Mouse (Mus musculus) forebrain, embryonic 15.5 days (tissue): ENCODE results near the gene St6galnac6. TPM values are rescaled to one million over a fixed set of nuclear protein-coding genes. Genes with fewer than 3 reads are reported as not detected.

Experiments used
- ATAC-seq: fragments of 200-750 bp; cut with Nextera tagmentation; replicated peaks from 2 replicates; pipeline ENCODE4 v1.8.0; 2017; ENCODE audit warnings: mild to moderate bottlenecking, moderate TSS enrichment, moderate library complexity
- H3K27ac ChIP-seq: fragments of 300-500 bp; sonication (generic); replicated peaks from 2 replicates; pipeline ENCODE4 v1.5.1; 2015; ENCODE audit warnings: mild to moderate bottlenecking, inconsistent platforms
- H3K27me3 ChIP-seq: fragments of 300-500 bp; sonication (generic); 2 replicates; pipeline ENCODE4 v1.6.1; 2015; ENCODE audit warnings: inconsistent platforms
- H3K36me3 ChIP-seq: fragments of 300-500 bp; sonication (generic); 2 replicates; pipeline ENCODE4 v1.6.1; 2015; ENCODE audit warnings: mild to moderate bottlenecking, inconsistent platforms
- H3K4me1 ChIP-seq: fragments of 300-500 bp; sonication (generic); 2 replicates; pipeline ENCODE4 v1.6.1; 2015; ENCODE audit warnings: inconsistent platforms
- H3K4me2 ChIP-seq: fragments of 300-500 bp; sonication (generic); replicated peaks from 2 replicates; pipeline ENCODE4 v1.6.1; 2015; ENCODE audit warnings: mild to moderate bottlenecking, inconsistent platforms
- H3K4me3 ChIP-seq: fragments of 300-500 bp; sonication (generic); 2 replicates; pipeline ENCODE4 v1.5.1; 2015; ENCODE audit warnings: mild to moderate bottlenecking, inconsistent platforms
- H3K9ac ChIP-seq: fragments of 300-500 bp; sonication (generic); replicated peaks from 2 replicates; pipeline ENCODE4 v1.6.1; 2015; ENCODE audit warnings: mild to moderate bottlenecking, inconsistent platforms
- H3K9me3 ChIP-seq: fragments of 300-500 bp; sonication (generic); 2 replicates; pipeline ENCODE4 v1.6.1; 2016; ENCODE audit warnings: inconsistent platforms
- WGBS: fragments of 180-500 bp; shearing (Covaris S2); methylation state at CpG from one replicate; pipeline ENCODE4 v1.1.7; 2015; ENCODE audit warnings: mixed read lengths; 5-methylcytosine and 5-hydroxymethylcytosine counted together
- polyA plus RNA-seq: library from polyadenylated mRNA; unstranded; fragments of >200 nt; fragmentation: Nextera tagmentation; extraction: Ambion mirVana; gene quantifications from 2 replicates; pipeline ENCODE4 v1.2.1, GENCODE M21; 2015

Gene St6galnac6
- polyA plus RNA-seq, 1 experiment from 2014 or later: 19.3 TPM

DNA sequence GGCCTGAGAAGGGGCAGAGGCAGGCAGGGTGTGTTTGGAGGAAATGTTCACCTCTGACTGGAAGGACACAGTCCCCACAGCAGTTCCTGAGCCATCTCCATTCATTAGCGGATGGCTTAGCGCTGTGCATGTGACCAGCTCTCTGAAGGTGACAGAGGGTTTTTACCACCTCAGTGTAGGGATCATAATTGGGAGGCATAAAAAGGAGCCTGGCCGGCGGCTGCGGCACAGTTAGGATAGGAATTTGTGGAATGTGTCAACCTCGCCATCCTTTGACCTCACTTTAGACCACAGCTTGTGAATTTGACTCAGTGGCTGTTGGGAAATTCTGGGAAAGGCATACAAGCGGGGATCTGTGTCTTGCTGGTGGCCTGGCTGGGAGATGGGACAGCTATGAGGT is 54.3 kb downstream of the St6galnac6 start:
- no peak for ATAC-seq
- H3K9ac ChIP-seq: no peak overlapping the region
- H3K4me1 ChIP-seq: no peaks in the 10 kb centered on the region
- H3K4me2 ChIP-seq: no peak overlapping the region
- H3K36me3 ChIP-seq: no peaks in the 10 kb centered on the region
- no peaks in the 10 kb centered on the region for H3K9me3 ChIP-seq
- WGBS: 57% methylated on average over 7 of the region's 7 CpGs
- no peak overlapping the region for H3K4me3 ChIP-seq
- H3K27me3 ChIP-seq: no peaks in the 10 kb centered on the region
- H3K27ac ChIP-seq: no peak overlapping the region

DNA sequence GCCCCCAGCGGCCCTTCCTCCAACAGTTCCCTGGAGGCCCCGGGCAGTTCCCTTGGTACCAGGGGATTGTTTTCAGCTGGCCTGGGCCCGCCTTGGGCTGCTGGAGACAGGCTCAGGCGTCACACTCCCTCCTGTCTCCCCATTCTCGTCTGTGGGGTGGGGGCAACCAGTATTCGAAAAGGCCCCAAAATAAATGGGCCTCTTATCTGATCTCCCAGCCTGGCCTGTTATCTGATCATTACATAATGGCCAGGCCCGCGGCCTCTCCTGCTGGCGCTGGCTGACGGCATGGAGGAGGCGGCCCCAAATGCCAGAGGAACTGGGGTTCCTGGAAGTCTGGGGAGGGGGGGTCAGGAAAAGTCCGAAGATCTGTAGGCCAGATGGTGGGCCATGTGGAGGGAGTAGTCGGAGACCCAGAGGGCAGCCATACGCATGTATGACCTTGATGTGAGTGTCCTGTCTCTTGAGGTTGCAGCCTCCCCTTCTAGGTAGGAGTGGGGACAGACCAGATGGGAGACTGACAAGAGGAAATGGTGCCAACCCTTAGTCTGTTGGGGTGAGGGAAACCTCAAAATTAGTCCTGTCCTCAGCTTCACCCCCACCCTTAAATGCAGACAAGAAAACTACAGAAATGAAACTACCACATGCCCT is 55.4 kb downstream of the St6galnac6 start:
- Histone ChIP-seq H3K4me2 (no peak overlapping the region), H3K4me3 (no peak overlapping the region), H3K36me3 (no peaks in the 10 kb centered on the region), H3K9me3 (no peaks in the 10 kb centered on the region), H3K4me1 (no peaks in the 10 kb centered on the region), H3K27ac (no peak overlapping the region; the same call in 1 of the 2 replicates), H3K9ac (no peak overlapping the region), H3K27me3 (no peaks in the 10 kb centered on the region)
- ATAC-seq: no peak
- 86% methylated on average over 14 of the region's 14 CpGs for WGBS

GRCm38 (mm10) chr2:32655394-32655744 is 55.9 kb downstream of the St6galnac6 start:
- no peaks in the 10 kb centered on the region for H3K9me3 ChIP-seq
- no peak overlapping the region for H3K9ac ChIP-seq
- no peaks in the 10 kb centered on the region for H3K27me3 ChIP-seq
- H3K4me3 ChIP-seq: no peak overlapping the region
- 83% methylated on average over 3 of the region's 3 CpGs for WGBS
- no peak overlapping the region for H3K4me2 ChIP-seq
- H3K4me1 ChIP-seq: no peaks in the 10 kb centered on the region
- H3K27ac ChIP-seq: no peak overlapping the region
- no peak for ATAC-seq
- no peaks in the 10 kb centered on the region for H3K36me3 ChIP-seq

- H3K27ac ChIP-seq: no peak overlapping the region
- no peak overlapping the region for H3K4me3 ChIP-seq
- H3K4me1 ChIP-seq: no peaks in the 10 kb centered on the region
- H3K36me3 ChIP-seq: no peaks in the 10 kb centered on the region
- no peaks in the 10 kb centered on the region for H3K27me3 ChIP-seq
- no peak overlapping the region for H3K4me2 ChIP-seq
- WGBS: 81% methylated on average over 12 of the region's 12 CpGs
- H3K9me3 ChIP-seq: no peaks in the 10 kb centered on the region
- ATAC-seq: no peak
- no peak overlapping the region for H3K9ac ChIP-seq
These were observed 56.3 kb downstream of the St6galnac6 start for GRCm38 (mm10) chr2:32655826-32656225.

DNA sequence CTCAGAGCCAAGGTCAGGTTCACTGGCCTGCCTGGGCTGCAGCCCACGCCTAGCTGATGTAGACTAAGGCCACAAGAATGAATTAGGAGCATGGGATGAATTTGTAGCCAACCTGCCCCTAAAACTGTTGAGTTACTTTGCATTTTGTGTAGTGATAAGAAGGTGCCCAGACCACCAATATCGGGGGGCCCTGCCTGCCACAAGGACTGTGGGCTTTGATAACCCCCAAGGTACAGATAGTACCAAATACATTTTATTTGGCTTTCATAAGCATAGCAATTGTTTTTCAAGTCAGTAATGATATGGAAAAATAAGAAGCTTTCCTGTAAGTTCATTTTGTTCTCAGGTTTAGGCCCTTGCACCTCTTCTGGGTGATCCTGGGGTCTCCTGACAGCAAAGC is 59.4 kb downstream of the St6galnac6 start:
- Histone ChIP-seq H3K4me1 (no peaks in the 10 kb centered on the region), H3K27me3 (no peaks in the 10 kb centered on the region), H3K4me3 (no peak overlapping the region), H3K9ac (no peak overlapping the region), H3K36me3 (no peaks in the 10 kb centered on the region), H3K9me3 (no peaks in the 10 kb centered on the region), H3K27ac (no peak overlapping the region), H3K4me2 (no peak overlapping the region)
- WGBS: 86% methylated on average over 2 of the region's 2 CpGs
- ATAC-seq: no peak

- no peaks in the 10 kb centered on the region for H3K4me1 ChIP-seq
- no peak for ATAC-seq
- H3K9me3 ChIP-seq: no peaks in the 10 kb centered on the region
- H3K9ac ChIP-seq: no peak overlapping the region
- no peak overlapping the region for H3K4me2 ChIP-seq
- no peak overlapping the region for H3K27ac ChIP-seq
- no peak overlapping the region for H3K4me3 ChIP-seq
- no peaks in the 10 kb centered on the region for H3K36me3 ChIP-seq
- 76% methylated on average over 7 of the region's 7 CpGs for WGBS
- H3K27me3 ChIP-seq: no peaks in the 10 kb centered on the region
These were observed 62.1 kb downstream of the St6galnac6 start for GRCm38 (mm10) chr2:32661509-32662107.

DNA sequence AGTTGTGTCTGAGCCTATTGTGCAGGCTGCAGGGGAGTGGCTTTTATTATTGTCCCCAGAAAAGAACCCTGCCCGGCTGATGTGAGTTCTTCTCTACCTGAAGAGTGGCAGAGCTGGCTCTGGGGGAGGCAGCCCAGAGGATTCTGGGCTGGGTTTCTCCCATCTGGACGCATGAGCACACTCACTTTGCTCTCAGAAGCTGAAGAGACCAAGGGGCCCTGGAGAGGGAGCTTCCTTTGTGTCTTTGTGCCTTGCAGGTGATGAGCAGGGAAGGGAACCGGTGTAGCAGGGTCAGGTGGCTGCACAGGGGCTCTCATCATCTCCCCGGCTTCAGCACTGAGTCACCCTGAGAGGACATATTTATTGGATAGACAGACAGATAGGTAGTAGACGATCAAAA is 62.8 kb downstream of the St6galnac6 start:
- 51% methylated on average over 5 of the region's 5 CpGs for WGBS
- Histone ChIP-seq H3K9ac (no peak overlapping the region), H3K27ac (no peak overlapping the region), H3K4me1 (no peaks in the 10 kb centered on the region), H3K4me3 (no peak overlapping the region), H3K4me2 (no peak overlapping the region), H3K36me3 (no peaks in the 10 kb centered on the region), H3K9me3 (no peaks in the 10 kb centered on the region), H3K27me3 (no peaks in the 10 kb centered on the region)
- ATAC-seq: no peak

- ATAC-seq: no peak
- H3K27ac ChIP-seq: no peak overlapping the region
- H3K36me3 ChIP-seq: no peaks in the 10 kb centered on the region
- no peaks in the 10 kb centered on the region for H3K4me1 ChIP-seq
- no peak overlapping the region for H3K4me3 ChIP-seq
- no peaks in the 10 kb centered on the region for H3K9me3 ChIP-seq
- no peaks in the 10 kb centered on the region for H3K27me3 ChIP-seq
- no peak overlapping the region for H3K9ac ChIP-seq
- no peak overlapping the region for H3K4me2 ChIP-seq
- WGBS: 80% methylated on average over 8 of the region's 8 CpGs
These were observed 65.8 kb downstream of the St6galnac6 start for GRCm38 (mm10) chr2:32665345-32665744.

DNA sequence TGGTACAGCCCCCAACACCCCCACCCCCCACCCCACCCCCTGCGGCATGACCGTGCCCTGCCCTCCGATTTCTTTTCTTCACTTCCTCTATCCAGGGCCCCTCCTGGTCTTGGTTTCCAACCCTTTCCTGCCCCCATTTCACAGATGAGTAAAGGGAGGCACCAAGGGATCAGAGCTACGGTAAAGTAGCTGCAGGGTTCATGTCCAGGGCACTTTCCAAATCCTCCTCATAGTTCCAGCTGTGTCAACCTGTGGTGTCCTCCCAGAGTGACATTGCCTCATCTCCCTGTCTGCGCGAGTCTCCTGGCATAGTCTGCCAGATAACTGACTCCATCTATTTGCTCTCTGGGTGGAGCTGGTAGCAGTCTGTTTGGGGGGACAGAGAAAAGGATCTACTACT is 66.3 kb downstream of the St6galnac6 start:
- ATAC-seq: no peak
- Histone ChIP-seq H3K4me1 (no peaks in the 10 kb centered on the region), H3K4me2 (no peak overlapping the region), H3K9me3 (no peaks in the 10 kb centered on the region), H3K27ac (no peak overlapping the region), H3K9ac (no peak overlapping the region), H3K4me3 (no peak overlapping the region), H3K27me3 (no peaks in the 10 kb centered on the region), H3K36me3 (no peaks in the 10 kb centered on the region)
- 92% methylated on average over 6 of the region's 6 CpGs for WGBS

- H3K27ac ChIP-seq: no peak overlapping the region
- H3K27me3 ChIP-seq: no peaks in the 10 kb centered on the region
- 20% methylated on average over 11 of the region's 11 CpGs for WGBS
- no peak overlapping the region for H3K9ac ChIP-seq
- H3K4me3 ChIP-seq: no peak overlapping the region
- H3K9me3 ChIP-seq: no peaks in the 10 kb centered on the region
- ATAC-seq: no peak
- H3K36me3 ChIP-seq: no peaks in the 10 kb centered on the region
- H3K4me1 ChIP-seq: no peaks in the 10 kb centered on the region
- H3K4me2 ChIP-seq: no peak overlapping the region
These were observed 68.3 kb downstream of the St6galnac6 start for GRCm38 (mm10) chr2:32667775-32668174.

DNA sequence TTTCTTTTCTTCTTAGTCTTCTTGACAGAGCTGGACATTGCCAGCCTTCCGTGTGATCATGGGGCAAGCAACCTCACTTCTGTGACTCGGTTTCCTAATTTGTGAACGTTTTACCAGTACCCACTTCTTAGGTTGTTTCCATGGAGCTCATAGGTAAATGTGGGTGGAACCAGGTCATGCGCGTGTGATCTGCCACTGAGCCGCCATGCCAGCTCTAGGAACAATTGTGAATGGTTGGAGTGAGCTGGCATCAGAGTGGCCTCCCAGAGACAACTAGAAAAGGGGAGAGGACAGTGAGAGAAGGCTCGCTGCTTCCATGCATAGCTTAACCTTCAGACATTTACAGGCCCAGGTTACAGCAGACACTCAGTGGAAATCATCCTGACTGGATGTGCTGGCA is 68.7 kb downstream of the St6galnac6 start:
- no peaks in the 10 kb centered on the region for H3K27me3 ChIP-seq
- no peak for ATAC-seq
- no peaks in the 10 kb centered on the region for H3K4me1 ChIP-seq
- H3K4me2 ChIP-seq: no peak overlapping the region
- WGBS: 64% methylated on average over 7 of the region's 7 CpGs
- no peaks in the 10 kb centered on the region for H3K9me3 ChIP-seq
- no peaks in the 10 kb centered on the region for H3K36me3 ChIP-seq
- no peak overlapping the region for H3K27ac ChIP-seq
- H3K4me3 ChIP-seq: no peak overlapping the region
- no peak overlapping the region for H3K9ac ChIP-seq

DNA sequence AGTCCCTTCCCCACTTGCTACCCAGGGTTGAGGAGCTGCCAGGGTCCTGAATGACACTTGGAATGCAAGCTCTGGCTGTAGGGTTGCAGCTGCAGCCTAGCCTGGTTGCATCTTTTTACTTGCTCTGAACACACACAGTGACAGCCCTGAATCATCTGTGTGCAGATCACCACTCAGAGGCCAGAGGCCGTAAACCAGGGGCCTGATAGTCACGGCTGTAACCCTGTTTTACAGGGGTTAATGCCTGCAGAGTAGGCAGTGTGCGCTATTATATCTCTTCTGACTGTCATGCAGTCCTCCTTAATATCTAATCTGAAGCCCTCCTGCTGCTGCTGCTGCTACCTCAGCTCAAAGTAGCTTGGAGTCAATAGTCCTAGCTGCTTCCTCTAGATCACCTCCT is 70.4 kb downstream of the St6galnac6 start:
- Histone ChIP-seq H3K36me3 (no peaks in the 10 kb centered on the region), H3K9ac (no peak overlapping the region), H3K4me2 (no peak overlapping the region), H3K4me1 (no peaks in the 10 kb centered on the region), H3K27me3 (no peaks in the 10 kb centered on the region), H3K4me3 (no peak overlapping the region), H3K27ac (no peak overlapping the region), H3K9me3 (no peaks in the 10 kb centered on the region)
- no peak for ATAC-seq
- 83% methylated on average over 3 of the region's 3 CpGs for WGBS
